Mouse (Mus musculus) stomach, postnatal 0 days (tissue): ENCODE measurements at regions not wholly inside any gene's neighbourhood (a gene's known extent, or its start where the extent isn't known, plus 50 kb on each side); places are given as distances from the start of the nearest gene placed in this dataset.

Source experiments
- CTCF ChIP-seq: IDR thresholded peaks from 2 replicates; pipeline ENCODE4 v1.5.1; 2016; ENCODE audit warnings: antibody characterized with exemption, low read depth, mild to moderate bottlenecking, moderate library complexity
- EP300 ChIP-seq: optimal IDR thresholded peaks from 2 replicates; pipeline ENCODE3; 2016; ENCODE audit warnings: antibody characterized with exemption

- TF ChIP-seq EP300, result no peak
- no peak for TF ChIP-seq CTCF
Measured at GRCm38 (mm10) chr15:62641051-62641710, 1203.8 kb downstream of the Gsdmc2 start.
